Mouse (Mus musculus): Measurements from ENCODE around the gene Aco1.
A peak's percentile ranks its signal among the peaks of the same experiment; 100 is the strongest.

Aco1 gene

DNA sequence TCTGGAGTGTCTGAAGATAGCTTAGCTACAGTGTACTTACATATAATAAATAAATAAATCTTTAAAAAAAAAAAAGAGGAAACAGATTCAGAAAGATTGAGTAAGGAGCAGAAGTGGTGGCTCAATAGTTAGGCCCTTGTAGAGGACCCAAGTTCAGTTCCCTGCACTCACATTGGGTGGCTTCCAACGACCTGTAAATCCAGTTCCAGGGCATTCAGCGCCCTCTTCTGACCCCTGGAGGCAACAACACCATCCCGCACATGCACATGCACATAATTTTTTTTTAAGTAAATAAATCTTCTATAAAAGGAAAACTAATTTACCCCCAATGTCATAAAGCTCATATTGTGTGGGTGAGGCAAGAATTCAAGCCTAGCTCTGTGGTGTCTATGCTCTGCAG lies 75.0 kb downstream of the Aco1 start:
- DNase-seq (ENCODE audit: low spot score): no peak

DNA sequence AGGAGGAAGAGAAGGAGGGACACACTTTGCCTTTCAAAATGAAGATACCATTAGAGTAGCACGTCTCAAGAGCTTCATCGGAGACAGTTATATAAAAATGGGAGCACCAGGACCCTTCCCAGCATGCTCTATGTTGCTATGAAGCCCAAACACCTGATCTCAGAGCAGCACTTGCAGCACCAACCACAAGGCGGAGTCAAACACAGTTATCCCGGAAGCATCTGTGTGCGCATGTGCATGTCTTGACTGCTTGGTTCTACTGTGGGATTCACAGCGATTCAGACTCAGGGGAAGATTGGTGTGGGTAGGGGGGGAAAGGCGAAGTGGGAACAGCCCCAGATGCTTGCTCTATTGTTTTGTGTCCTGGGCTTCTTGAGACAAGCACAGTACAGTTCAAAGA lies 75.5 kb downstream of the Aco1 start:
- DNase-seq (ENCODE audit: low spot score): no peak

DNA sequence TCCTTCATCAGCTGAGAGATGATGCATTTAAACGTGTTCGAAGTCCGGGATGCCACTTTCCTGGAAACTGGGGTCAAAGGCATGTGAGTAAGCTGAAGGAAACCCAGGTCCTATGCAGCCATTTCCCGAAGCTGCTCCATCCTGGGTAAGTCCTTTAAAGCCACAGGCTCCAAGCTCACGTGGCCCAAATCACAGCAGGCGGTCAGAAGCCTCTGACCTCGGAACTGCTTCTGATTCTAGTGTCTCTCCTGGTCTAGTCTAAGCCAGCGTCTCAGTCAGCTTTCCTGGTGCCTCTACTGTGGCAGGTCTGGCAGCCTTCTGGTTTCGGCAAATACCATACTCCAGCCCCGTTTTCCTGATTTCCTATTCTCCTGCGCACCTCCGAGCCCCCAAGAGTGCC lies 77.6 kb downstream of the Aco1 start:
- DNase-seq (ENCODE audit: low spot score): no peak

DNA sequence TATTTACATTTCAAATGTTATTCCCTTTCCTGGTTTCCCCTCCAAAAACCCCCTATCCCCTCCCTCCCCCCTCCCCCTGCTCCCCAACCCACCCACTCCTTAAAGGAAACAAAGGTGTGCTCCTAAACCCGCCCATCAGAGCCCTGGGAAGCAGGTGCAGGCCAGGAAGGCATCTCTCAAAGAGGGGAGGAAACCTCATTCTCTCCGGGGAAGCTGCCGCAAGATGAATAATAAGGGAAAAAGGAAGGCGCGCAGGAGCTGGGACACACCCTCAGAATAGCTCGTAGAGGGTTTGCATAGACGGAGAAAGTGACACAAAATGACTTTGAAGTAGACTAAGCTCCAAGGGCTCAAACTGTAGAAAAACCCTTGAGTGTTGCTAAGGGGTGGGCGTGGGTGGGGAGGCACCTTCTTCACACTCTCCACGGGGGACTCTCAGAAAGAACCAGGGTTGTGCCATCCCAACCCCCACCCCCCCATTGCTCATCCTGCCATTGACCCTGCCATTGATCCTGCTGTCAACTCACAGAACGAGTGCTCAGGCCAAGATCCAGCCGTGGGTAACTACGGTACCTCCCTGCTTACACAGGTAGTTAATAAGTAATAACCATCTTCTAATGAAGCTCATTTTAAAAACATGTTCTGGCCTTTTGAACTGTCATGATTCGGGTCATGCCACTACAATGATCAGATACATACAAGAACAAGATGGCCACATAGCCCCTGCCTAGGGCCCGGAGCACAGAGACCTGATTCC lies 78.3 kb downstream of the Aco1 start:
- no peak for DNase-seq (ENCODE audit: low spot score)

DNA sequence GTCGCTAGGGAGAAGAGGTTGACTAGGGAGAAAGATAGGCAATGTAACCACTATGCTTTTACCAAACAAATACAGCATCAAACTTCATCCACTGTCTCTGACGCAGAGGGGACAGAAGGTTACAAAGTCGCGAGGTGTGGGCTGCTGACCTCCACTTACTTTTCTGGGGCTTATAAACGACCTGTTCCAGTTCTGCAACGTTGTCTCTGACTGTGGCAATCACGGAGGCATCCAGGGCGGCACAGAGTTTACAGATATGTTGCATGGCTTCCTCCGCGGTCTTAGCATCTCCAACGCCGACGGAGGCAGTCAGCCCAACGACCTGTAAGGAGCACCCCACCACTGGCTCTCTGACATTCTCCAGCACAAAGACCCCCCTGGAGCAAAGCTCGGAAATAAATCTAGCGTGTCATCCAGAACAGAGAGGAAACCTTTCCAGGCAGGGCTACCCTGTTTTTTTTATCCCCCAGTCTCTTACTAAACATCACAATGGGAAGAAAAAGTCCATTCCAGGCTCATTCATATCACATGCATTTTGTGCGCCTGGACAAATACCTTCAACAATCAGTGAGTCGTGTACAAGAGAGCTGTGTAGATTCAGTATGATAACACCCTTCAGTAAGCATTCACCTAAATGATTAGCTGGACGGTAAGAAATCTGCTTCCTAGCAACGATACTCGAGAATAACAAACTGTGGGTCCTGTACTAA lies 79.2 kb downstream of the Aco1 start:
- no peak for DNase-seq (ENCODE audit: low spot score)

DNA sequence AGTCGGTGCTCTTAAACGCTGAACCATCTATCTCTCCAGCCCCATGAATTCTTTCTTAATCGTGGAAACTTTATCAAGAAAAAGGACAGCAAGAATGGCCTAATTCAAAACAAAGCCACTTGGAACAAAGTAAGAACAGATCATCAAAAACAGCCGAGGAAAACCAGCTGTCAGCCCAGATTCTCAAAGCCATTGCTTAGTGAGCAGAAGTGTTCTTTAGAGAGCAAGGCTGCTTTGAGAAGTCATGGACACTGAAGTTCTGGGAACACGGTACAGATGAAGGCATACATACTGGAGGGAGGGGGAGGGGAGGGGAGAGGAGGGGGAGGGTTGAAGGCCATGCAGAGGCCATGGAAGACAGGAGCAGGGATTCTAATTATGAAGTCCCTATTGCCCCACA lies 83.2 kb downstream of the Aco1 start:
- DNase-seq (ENCODE audit: low spot score): no peak

DNA sequence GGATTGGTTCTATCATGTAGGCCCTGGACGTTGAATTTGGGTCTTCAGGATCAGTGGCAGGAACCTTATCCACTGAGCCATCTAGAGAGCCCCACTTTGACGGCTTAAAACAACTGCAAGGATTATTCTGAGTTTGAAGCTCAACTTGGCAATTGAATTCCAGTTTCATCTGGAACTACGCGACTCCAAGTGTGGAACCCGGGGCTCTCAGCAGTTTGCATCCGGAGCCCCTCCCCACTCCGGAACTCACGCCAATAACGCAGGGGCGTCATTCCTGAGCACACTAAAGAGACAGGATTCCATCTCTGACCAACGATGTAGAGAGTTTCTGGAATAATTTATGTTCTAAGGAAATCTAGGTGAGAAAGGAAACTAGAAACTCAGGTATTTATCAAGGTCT lies 84.2 kb downstream of the Aco1 start:
- DNase-seq (ENCODE audit: low spot score): no peak

DNA sequence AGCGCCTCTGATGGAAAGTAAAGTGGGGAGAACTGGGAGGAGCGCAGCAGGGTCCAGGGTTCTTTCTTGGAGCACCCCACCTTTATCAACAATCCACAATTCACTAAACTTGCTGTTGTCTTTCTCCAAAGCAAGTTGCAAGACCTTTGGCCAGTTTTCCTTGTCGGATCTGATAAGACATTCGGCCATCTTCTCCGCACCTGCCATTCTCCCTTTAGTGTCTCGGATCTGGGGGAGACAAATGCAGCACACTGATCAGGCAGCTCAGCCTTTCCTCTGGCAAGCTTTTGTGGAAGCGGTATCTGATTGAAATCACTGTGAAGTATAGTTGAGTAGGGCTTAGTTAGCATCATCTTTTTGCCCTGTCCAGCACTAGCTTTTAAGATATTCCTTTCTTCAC lies 85.0 kb downstream of the Aco1 start:
- DNase-seq (ENCODE audit: low spot score): no peak

DNA sequence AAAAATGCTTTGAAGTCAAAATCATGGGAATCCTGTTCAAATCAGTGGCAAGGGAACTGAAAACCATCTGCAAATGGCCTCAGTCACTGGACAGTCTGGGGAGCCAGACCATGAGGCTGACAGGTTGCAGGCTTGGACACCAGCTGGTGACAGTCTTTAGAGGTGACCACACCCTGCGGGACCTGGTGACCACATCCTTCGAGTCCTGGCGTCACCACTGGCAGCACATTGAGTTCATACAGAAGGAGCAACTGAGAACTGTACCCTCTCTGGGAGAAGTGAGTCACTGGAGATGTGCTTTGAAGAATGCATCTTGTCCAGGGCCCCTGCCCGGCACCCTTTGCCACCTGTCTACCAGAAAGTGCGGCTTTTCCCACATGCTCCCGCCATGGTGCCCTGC lies 86.8 kb downstream of the Aco1 start:
- DNase-seq (ENCODE audit: low spot score): no peak

DNA sequence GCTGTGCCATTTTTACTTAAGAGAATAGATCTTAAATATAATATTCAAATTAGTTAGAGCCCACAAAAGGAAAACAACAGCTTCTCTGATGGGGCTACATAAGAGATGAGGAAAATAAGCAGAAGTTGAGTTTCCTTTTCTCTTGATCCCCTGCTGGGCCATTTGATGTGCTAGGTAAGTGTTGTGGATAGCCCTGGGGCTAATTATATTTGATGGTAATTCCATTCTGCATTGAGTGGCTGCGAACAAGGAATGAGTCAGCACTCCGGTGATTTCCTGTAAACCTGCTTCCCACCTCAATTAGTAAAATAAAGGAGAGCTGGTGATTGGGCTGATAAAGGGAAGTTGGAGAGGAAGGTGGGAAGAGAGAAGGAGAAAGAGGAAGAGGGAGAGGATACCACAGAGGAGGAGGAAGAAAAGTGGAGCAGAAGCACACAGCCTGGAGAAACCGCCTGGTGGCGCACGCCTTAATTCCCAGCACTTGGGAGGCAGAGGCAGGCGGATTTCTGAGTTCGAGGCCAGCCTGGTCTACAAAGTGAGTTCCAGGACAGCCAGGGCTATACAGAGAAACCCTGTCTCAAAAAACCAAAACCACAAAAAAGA lies 90.3 kb downstream of the Aco1 start:
- no peak for DNase-seq (ENCODE audit: low spot score)

DNA sequence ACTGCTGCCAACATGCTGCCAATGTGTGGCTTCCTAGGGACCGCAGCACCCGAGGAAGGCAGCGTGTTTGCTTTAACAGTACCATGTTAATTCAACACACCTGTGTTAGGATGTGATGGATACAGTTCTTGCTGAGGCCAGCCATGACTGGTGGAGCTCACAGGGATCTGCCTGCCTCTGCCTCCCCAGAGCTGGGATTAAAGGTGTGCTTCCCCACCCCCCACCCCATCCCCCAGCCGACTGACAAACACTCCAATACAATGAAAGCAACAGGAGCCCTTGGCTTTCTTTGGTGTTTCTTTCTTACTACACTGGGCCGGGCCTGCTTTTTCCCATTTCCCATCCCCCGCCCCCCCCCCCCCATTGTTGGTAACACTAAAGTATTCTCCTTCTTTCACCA lies 91.4 kb downstream of the Aco1 start:
- no peak for DNase-seq (ENCODE audit: low spot score)

DNA sequence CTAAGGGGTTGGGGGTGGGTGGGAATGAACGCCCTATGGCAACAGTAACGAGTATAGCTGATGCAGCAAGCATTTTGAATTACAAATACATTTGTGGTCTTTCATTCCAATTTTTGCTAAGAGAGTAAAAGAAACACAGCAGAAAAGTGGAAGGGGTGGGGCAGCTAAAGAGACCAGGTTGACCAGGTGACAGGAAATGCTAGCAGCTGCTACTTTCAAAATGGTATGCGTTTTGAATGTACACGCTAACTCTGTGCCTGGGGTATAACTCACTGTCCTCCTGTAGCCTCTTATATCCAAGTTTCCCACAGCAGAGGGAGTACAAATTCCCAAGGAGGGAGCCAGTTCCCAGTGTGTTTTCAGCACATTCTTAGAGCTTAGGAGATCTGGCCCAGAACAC lies 93.9 kb downstream of the Aco1 start:
- no peak for DNase-seq (ENCODE audit: low spot score)

DNA sequence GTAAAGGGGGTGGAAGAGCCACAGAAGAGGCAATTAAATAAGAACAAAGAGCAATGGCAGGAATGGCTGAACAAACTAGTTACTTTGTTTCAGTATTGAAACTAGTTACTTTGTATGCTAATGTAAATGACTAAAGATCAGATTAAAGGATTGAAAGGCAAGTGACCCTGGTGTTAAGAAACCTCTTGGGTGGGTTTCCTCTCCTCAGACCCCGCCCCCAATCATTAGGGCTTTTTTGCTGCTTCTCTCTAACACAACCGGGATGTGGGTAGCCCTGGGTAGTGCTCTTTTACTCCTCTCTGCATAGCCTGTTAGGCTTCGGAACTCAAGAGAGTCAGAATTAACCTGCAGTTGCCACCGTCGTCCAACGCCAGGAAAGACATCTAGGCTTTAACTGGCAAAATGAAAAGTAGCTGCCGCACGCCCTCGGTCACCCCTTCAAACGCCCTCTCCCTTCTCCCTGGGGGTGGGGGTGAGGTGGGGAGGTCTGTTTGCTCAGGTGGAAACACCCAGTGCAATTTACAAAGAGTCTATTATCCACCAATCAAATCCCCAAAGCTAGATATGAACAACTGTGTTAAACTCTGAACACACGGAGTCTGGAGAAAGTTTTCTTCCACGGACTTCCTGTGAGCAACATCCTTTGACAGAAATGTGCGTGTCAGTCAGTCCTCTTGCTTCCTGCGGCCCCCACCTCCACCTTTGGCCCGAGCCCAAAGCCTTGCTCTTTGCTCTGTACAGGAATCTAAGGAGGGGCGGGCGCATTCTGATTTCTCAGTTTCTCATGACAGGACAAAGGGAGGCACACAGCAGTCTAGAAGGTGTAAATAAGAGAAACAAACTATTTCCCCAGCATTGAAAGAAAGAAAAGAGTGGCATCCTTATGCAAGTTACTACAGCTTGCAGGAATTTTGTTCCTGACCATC lies 95.9 kb downstream of the Aco1 start:
- peak; percentile 24 for DNase-seq (ENCODE audit: low spot score)

DNA sequence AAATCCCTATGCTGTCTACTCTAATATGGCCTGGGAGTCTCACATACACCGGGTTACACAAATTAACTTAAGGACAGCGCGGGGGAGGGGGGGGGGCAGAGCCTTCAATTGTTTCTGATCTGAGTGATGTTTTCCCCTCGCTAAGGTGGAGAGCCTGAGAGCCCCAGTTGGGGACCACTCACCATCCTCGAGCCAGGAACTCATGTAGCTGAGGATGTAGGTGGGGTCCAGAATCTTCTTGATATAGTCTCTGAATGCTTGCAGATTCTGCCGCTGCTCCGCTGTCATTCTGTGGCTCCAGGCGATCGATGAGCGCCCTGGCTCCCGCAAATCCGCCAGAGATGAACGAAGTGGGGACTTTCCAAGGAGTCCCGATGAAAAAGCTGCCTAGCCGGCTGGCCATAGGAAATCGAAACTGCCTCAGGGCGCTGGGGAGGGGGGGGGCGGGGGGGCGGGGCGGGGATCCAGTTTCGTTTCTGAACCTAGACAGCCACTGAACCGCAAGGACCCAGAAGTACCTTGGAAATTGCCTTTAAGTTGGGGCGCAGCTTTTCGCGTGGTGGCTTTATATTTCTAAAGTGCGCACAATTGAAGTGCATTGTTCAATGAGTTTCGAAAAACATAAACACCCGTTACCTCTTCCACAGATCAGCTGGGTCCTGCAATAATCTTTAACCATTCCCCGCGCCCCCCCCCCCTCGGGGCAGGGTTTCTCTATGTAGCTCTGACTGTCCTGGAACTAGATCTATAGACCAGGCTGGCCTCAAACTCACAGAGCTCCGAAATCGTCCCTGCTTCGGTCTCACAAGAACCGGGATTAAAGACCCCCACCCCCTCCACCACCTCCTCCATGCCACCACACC lies 96.8 kb downstream of the Aco1 start, which contains the start of gene Ddx58:
TSS of gene Ddx58 (minus strand) at position 420 of the 863 bp plus-strand sequence.
- no peak for DNase-seq (ENCODE audit: low spot score)

DNA sequence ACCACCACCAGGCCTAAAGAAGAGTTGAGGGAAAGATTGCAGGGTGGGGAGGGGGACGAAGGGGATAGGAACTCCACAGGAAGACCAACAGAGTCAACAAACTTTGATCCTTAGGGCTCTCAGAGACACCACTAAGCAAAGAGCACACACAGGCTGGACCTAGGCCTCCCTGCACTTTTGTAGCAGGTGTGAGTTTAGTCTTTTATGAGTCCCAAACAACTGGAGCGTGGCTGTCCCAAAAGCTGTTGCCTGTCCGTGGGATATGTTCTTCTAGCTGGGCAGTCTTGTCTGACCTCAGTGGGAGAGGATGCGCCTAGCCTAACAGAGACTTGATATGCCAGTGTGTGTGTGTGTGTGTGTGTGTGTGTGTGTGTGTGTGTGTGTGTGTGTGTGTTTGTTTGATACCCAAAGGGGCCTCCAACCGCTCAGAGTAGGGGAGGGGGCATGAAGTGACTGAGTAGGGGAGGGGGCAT lies 97.4 kb downstream of the Aco1 start:
- no peak for DNase-seq (ENCODE audit: low spot score)

DNA sequence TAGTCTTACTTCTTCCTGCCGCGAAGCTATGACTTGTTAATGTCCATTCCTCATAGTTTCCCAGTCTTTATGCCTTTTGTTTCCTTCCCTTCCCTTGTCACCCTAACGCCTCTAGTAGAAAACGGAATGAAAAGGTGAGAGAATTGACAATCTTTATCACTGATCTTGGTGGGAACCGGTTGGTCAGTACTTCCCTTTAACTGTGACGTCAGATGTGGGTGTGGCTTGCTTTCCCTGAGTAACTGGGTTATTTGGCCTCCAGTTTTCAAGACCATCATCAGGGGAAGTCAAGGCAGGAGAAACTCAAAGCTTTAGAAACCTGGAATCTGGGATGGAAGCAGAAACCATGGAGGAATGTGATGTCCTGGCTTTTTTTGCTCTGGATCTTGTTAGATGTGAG lies 99.0 kb downstream of the Aco1 start:
- no peak for DNase-seq (ENCODE audit: low spot score)

DNA sequence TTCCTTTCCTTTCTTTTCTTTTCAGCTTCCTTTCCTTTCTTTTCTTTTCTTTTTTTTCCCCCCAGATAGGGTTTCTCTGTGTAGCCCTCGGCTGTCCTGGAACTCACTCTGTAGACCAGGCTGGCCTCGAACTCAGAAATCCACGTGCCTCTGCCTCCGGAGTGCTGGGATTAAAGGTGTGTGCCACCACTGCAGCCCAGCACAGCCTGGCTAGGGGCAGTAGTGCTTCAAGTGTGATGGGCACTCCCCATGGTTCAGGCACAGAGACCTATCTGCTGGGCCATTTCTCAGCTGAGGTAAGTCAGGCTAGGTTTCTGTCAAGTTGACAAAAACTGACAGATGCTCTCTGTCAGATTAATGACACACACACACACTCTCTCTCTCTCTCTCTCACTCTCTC lies 100.1 kb downstream of the Aco1 start:
- no peak for DNase-seq (ENCODE audit: low spot score)

DNA sequence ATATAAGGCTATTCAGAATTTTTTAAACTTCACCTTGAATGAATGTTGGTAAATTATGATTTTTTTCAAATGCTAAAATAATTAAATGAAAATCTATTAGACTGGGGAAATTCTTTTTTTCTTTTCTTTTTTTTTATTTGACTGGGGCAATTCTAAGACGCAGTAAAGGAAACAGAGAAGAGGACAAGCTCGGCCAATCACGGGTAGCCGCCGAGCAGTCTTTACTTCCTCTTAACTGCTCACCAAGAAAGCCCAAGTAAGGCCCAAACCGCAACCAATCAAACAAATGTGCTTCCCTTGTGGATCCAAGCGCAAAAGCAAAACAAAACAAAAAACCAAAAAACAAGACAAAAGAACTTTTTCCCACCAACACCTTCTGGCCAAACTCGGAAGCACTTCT lies 101.2 kb downstream of the Aco1 start:
- no peak for DNase-seq (ENCODE audit: low spot score)

Data from ovary, adult 18-20 months (tissue).